Mouse (Mus musculus) ES-Bruce4 (cell line): ENCODE measurements around the gene Gm48552. TPM values are rescaled to one million over a fixed set of nuclear protein-coding genes. Genes with fewer than 3 reads are reported as not detected.

Experiments used
- H3K27ac ChIP-seq: 2 replicates; pipeline ENCODE4 v1.5.1; 2012; ENCODE audit warnings: low read length, inconsistent platforms; ENCODE audit not compliant: insufficient read depth
- H3K27me3 ChIP-seq: 2 replicates; pipeline ENCODE4 v1.6.1; 2012; ENCODE audit warnings: mild to moderate bottlenecking, low read length, inconsistent platforms; ENCODE audit not compliant: control insufficient read depth, poor library complexity, insufficient read depth, severe bottlenecking
- H3K36me3 ChIP-seq: 2 replicates; pipeline ENCODE4 v1.6.1; 2012; ENCODE audit warnings: inconsistent platforms, mild to moderate bottlenecking, low read length, moderate library complexity; ENCODE audit not compliant: control insufficient read depth, poor library complexity, insufficient read depth, severe bottlenecking
- H3K4me1 ChIP-seq: one replicate; pipeline ENCODE4 v1.8.1; 2011; ENCODE audit warnings: low read length; ENCODE audit not compliant: control insufficient read depth, insufficient read depth
- H3K4me3 ChIP-seq: 2 replicates; pipeline ENCODE4 v1.5.1; 2011; ENCODE audit warnings: low read depth, mild to moderate bottlenecking, low read length
- H3K9ac ChIP-seq: 2 replicates; pipeline ENCODE4 v1.6.1; 2012; ENCODE audit warnings: low read depth, mild to moderate bottlenecking, inconsistent platforms; ENCODE audit not compliant: poor library complexity, severe bottlenecking
- H3K9me3 ChIP-seq: replicated peaks from 2 replicates; pipeline ENCODE4 v1.6.1; 2012; ENCODE audit warnings: mild to moderate bottlenecking, low read length, inconsistent platforms; ENCODE audit not compliant: control insufficient read depth, poor library complexity, insufficient read depth, severe bottlenecking
- CTCF ChIP-seq: IDR thresholded peaks from one replicate; pipeline ENCODE4 v1.8.1; 2011; ENCODE audit warnings: low read depth, low read length
- EP300 ChIP-seq: IDR thresholded peaks from 2 replicates; pipeline ENCODE4 v1.6.1; 2011; ENCODE audit warnings: low read depth, low read length; ENCODE audit not compliant: insufficient read depth
- POLR2A ChIP-seq: IDR thresholded peaks from one replicate; pipeline ENCODE4 v1.8.1; 2011; ENCODE audit warnings: low read length; ENCODE audit not compliant: insufficient read depth
- polyA plus RNA-seq: library from polyadenylated mRNA; stranded (reverse); fragments of >200 nt; gene quantifications from 2 replicates; pipeline ENCODE4 v1.2.4, GENCODE M21; 2011; ENCODE audit warnings: low read depth; ENCODE audit not compliant: missing spikeins, insufficient read depth, insufficient read length

Gene Gm48552
- polyA plus RNA-seq, 1 experiment: not detected

GRCm38 (mm10) chr10:81413310-81414261 is 24.8 kb downstream of the Gm48552 start:
- Histone ChIP-seq H3K9me3 (no peaks in the 10 kb centered on the region), H3K9ac (0 out of 2 replicates have a peak overlapping the region, but pooled peaks have one; percentile 18), H3K36me3 (no peaks in the 10 kb centered on the region), H3K27me3 (no peaks in the 10 kb centered on the region), H3K4me3 (peak overlapping the region; percentile 45), H3K4me1 (peaks cover 39% of the 10 kb centered on the region), H3K27ac (peak overlapping the region; percentile 68; the same call in 1 of the 2 replicates)
- no peak for TF ChIP-seq POLR2A
- no peak for TF ChIP-seq CTCF
- no peak for TF ChIP-seq EP300

- Histone ChIP-seq H3K27ac (peak overlapping the region; percentile 68), H3K27me3 (no peaks in the 10 kb centered on the region), H3K4me1 (peaks cover 45% of the 10 kb centered on the region), H3K9me3 (no peaks in the 10 kb centered on the region), H3K4me3 (no peak overlapping the region), H3K36me3 (no peaks in the 10 kb centered on the region), H3K9ac (no peak overlapping the region)
- TF ChIP-seq EP300 (no peak), CTCF (no peak), POLR2A (no peak)
Observed at GRCm38 (mm10) chr10:81414682-81415081, 25.9 kb downstream of the Gm48552 start.

- peaks cover 45% of the 10 kb centered on the region for H3K4me1 ChIP-seq
- no peak overlapping the region for H3K9ac ChIP-seq
- H3K9me3 ChIP-seq: no peaks in the 10 kb centered on the region
- 0 out of 2 replicates have a peak overlapping the region, but pooled peaks have one; percentile 8 for H3K27ac ChIP-seq
- TF ChIP-seq POLR2A: no peak
- no peak for TF ChIP-seq EP300
- no peak for TF ChIP-seq CTCF
- no peaks in the 10 kb centered on the region for H3K36me3 ChIP-seq
- H3K4me3 ChIP-seq: no peak overlapping the region
- no peaks in the 10 kb centered on the region for H3K27me3 ChIP-seq
Observed at GRCm38 (mm10) chr10:81415146-81415545, 26.3 kb downstream of the Gm48552 start.

GRCm38 (mm10) chr10:81415549-81416310 is 26.9 kb downstream of the Gm48552 start:
- Histone ChIP-seq H3K4me1 (peaks cover 45% of the 10 kb centered on the region), H3K9me3 (no peaks in the 10 kb centered on the region), H3K9ac (no peak overlapping the region), H3K27ac (peak overlapping the region; percentile 18; the same call in 1 of the 2 replicates), H3K4me3 (no peak overlapping the region), H3K27me3 (no peaks in the 10 kb centered on the region), H3K36me3 (no peaks in the 10 kb centered on the region)
- TF ChIP-seq EP300 (no peak), CTCF (no peak), POLR2A (no peak)

- peak overlapping the region; percentile 58 for H3K9ac ChIP-seq
- peak overlapping the region; percentile 48 for H3K4me3 ChIP-seq
- H3K36me3 ChIP-seq: no peaks in the 10 kb centered on the region
- no peak overlapping the region for H3K27ac ChIP-seq
- H3K4me1 ChIP-seq: peaks cover 37% of the 10 kb centered on the region
- no peaks in the 10 kb centered on the region for H3K9me3 ChIP-seq
- no peaks in the 10 kb centered on the region for H3K27me3 ChIP-seq
- TF ChIP-seq EP300 (no peak), CTCF (no peak), POLR2A (no peak)
Observed at GRCm38 (mm10) chr10:81416581-81417226, 27.9 kb downstream of the Gm48552 start.
